ENCODE assay signal across 22 mouse cellular contexts in genomic region chr2:79060320-79060719, GRCm38 (mm10).
A peak's percentile ranks its signal among the peaks of the same experiment; 100 is the strongest.
DNase-seq lines count a peak whose midpoint lies in the region; ATAC-seq and TF ChIP-seq lines count a peak whose summit lies in the region.
"Had no signal": no experiment of that assay in that cellular context is flagged by ENCODE, and none has a peak within 500 bp of the region (broad histone marks: within the 10 kb centered on the region; RNA-seq: fewer than 3 reads in every experiment).

No protein-coding gene starts in this region.

- no peak overlapping the region for H3ac ChIP-seq in myocyte (ENCODE audit: control insufficient read depth, insufficient read length)

- no peak for TF ChIP-seq CTCF in lung, postnatal 0 days (IDR thresholded peaks at IDR 0.05)
- TF ChIP-seq CTCF in lung, adult 2 months (IDR thresholded peaks at IDR 0.05; ENCODE audit: insufficient read depth, low read length), result no peak

- no peak for ATAC-seq in lung, postnatal 0 days
- ATAC-seq in CD4-positive, CD25-positive, alpha-beta regulatory T cell, adult 4 months, result peak; percentile 34
- ATAC-seq in granulocyte monocyte progenitor cell, adult 5-6 weeks (replicated peaks; ENCODE audit: poor library complexity, severe bottlenecking), result peak; percentile 90
- ATAC-seq: forebrain, postnatal 0 days; inflammation-experienced regulatory T-cells, adult 6 months had no signal

- WGBS in lung, postnatal 0 days, result 77% methylated on average over 7 of the region's 7 CpGs
- WGBS in lung, adult 2 months, result 78% methylated on average over 7 of the region's 7 CpGs

- no peaks in the 10 kb centered on the region for H3K9me3 ChIP-seq in lung, postnatal 0 days (ENCODE audit: low read length)
- H3K9me3 ChIP-seq: embryonic facial prominence, embryonic 12.5 days; heart, embryonic 15.5 days; limb, embryonic 10.5 days; midbrain, embryonic 10.5 days had no signal

- H3K4me3 ChIP-seq in lung, postnatal 0 days (ENCODE audit: low read depth, low read length), result no peak overlapping the region
- no peak overlapping the region for H3K4me3 ChIP-seq in lung, adult 2 months (replicated peaks; ENCODE audit: extremely low read depth, low read depth, low read length)
- H3K4me3 ChIP-seq in myocyte, result no peak overlapping the region
- H3K4me3 ChIP-seq: embryonic facial prominence, embryonic 12.5 days; heart, embryonic 15.5 days; limb, embryonic 10.5 days; midbrain, embryonic 10.5 days had no signal

- no peak for TF ChIP-seq POLR2A in lung, adult 2 months (IDR thresholded peaks at IDR 0.05; ENCODE audit: borderline replicate concordance, extremely low read depth, low read depth, low read length)
- no peak for TF ChIP-seq POLR2A in myocyte (IDR thresholded peaks at IDR 0.05; ENCODE audit: insufficient read length, low read depth)

- no peaks in the 10 kb centered on the region for H3K79me2 ChIP-seq in myocyte (ENCODE audit: control insufficient read depth, insufficient read depth)

- peak; percentile 28 for DNase-seq in lung, postnatal 0 days (ENCODE audit: low spot score)
- no peak for DNase-seq in lung, adult 2 months
- DNase-seq in thymus, adult 18-20 months, result no peak
- no peak for DNase-seq in layer of hippocampus, adult 9-10 months (ENCODE audit: low spot score)
- no peak for DNase-seq in right cerebral cortex, postnatal 36 days (ENCODE audit: low spot score in 2 of 2)
- DNase-seq: adrenal gland, postnatal 25 days; cerebellum, adult 9-11 months; forebrain, postnatal 0 days; heart, postnatal 36 days; kidney, adult 18-20 months; liver; lung, postnatal 14 days; right cerebral cortex, postnatal 14 days had no signal

- TF ChIP-seq EP300 in lung, postnatal 0 days (IDR thresholded peaks at IDR 0.05), result no peak

- H3K4me1 ChIP-seq in lung, postnatal 0 days (ENCODE audit: insufficient read depth, low read depth, low read length), result no peaks in the 10 kb centered on the region
- no peaks in the 10 kb centered on the region; the same call in 1 of the 2 replicates for H3K4me1 ChIP-seq in lung, adult 2 months (ENCODE audit: control insufficient read depth, insufficient read depth, low read length)
- H3K4me1 ChIP-seq: heart, embryonic 15.5 days had no signal

- H3K9ac ChIP-seq in lung, postnatal 0 days (replicated peaks; ENCODE audit: low read depth), result no peak overlapping the region
- H3K9ac ChIP-seq: embryonic facial prominence, embryonic 12.5 days; forebrain, postnatal 0 days; heart, embryonic 15.5 days; hindbrain, embryonic 14.5 days had no signal

- H3K4me2 ChIP-seq in lung, postnatal 0 days (replicated peaks; ENCODE audit: low read depth, low read length), result no peak overlapping the region
- peak overlapping the region; percentile 35 for H3K4me2 ChIP-seq in myocyte (ENCODE audit: low read depth)
- H3K4me2 ChIP-seq: embryonic facial prominence, embryonic 12.5 days; heart, embryonic 15.5 days; hindbrain, embryonic 14.5 days had no signal

- no peak overlapping the region for H3K27ac ChIP-seq in lung, postnatal 0 days (ENCODE audit: low read length)
- H3K27ac ChIP-seq: embryonic facial prominence, embryonic 12.5 days; heart, embryonic 15.5 days; limb, embryonic 10.5 days had no signal

- H3K27me3 ChIP-seq in lung, postnatal 0 days (replicated peaks; ENCODE audit: insufficient read depth, low read length), result no peaks in the 10 kb centered on the region
- H3K27me3 ChIP-seq in myocyte (ENCODE audit: control insufficient read depth, insufficient read depth, insufficient read length), result no peaks in the 10 kb centered on the region
- H3K27me3 ChIP-seq: embryonic facial prominence, embryonic 12.5 days; heart, embryonic 15.5 days had no signal

- no peaks in the 10 kb centered on the region for H3K36me3 ChIP-seq in lung, postnatal 0 days (ENCODE audit: insufficient read depth, low read length)
- H3K36me3 ChIP-seq in myocyte (ENCODE audit: control insufficient read depth, insufficient read depth), result no peaks in the 10 kb centered on the region
- H3K36me3 ChIP-seq: embryonic facial prominence, embryonic 12.5 days; heart, embryonic 15.5 days; limb, embryonic 10.5 days; midbrain, embryonic 10.5 days had no signal

TF ChIP-seq in myocyte, 11 proteins besides CTCF, POLR2A, EP300 and RAD21:
- TF ChIP-seq MAX (IDR thresholded peaks at IDR 0.05; ENCODE audit: low read depth) (peak; percentile 34), POLR2AphosphoS2 (IDR thresholded peaks at IDR 0.05; ENCODE audit: insufficient read length, low read depth) (no peak), CEBPB (IDR thresholded peaks at IDR 0.05; ENCODE audit: insufficient read depth, poor library complexity, severe bottlenecking) (peak; percentile 88)
